Mouse (Mus musculus): Measurements from ENCODE around the gene Cxcl3.
"Not testable (repeated sequence)": the region's sequence is repeated elsewhere in the genome, so short reads cannot be mapped to it uniquely, and the experiment has no call there.

Cxcl3 gene

GRCm38 (mm10) chr5:90790074-90790502 lies 4.2 kb downstream of the Cxcl3 start:
- DNase-seq (ENCODE audit: low spot score) = peak; percentile 63

DNA sequence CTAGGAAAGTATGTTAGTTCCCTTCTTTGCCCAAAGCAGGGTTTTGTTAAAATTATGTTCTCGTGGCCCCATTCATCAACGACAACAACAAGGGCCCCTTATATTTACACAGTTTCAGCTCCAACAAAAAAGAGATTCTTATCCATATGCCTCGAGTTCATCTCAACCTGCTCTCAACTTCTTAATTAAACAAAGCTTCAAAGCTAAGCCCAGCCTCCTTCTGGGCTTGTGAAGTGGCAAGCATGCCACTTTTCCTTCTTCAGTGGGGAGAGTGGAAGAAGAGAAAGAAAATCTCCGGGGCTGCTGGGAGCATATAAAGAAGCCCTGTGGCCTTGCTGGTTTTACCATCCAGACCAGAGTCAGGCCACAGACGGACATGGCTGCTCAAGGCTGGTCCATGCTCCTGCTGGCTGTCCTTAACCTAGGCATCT lies 8.3 kb downstream of the Cxcl3 start, which contains the start of gene Cxcl15:
Gene Cxcl15, plus strand, starts transcription at position 340 of the 431 bp plus-strand sequence.
- peak; percentile 76 for DNase-seq (ENCODE audit: low spot score)

DNA sequence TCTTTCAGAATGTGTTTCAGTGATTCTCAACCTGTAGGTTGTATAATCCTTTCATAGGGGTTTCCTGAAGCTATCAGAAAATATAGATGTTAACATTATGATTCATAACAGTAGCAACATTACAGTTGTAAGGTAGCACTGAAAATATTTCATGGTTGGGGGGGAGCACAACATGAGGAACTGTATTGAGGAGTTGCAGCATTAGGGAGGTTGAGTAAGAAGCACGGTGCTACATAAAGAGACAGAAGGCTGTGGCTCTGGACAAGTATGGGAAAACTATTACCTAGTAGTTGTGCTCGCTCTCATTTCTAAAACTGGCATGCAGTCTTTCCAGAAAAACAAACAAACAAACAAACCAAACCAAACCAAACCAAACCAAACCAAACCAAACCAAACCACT lies 9.5 kb downstream of the Cxcl3 start:
- DNase-seq (ENCODE audit: low spot score) = not testable (repeated sequence)

GRCm38 (mm10) chr5:90804574-90804973 lies 18.7 kb downstream of the Cxcl3 start:
- no peak for DNase-seq (ENCODE audit: low spot score)

- DNase-seq (ENCODE audit: low spot score) = no peak
Measured at GRCm38 (mm10) chr5:90806050-90806449, 20.1 kb downstream of the Cxcl3 start.

GRCm38 (mm10) chr5:90807176-90807950 lies 21.5 kb downstream of the Cxcl3 start:
- no peak for DNase-seq (ENCODE audit: low spot score)

DNA sequence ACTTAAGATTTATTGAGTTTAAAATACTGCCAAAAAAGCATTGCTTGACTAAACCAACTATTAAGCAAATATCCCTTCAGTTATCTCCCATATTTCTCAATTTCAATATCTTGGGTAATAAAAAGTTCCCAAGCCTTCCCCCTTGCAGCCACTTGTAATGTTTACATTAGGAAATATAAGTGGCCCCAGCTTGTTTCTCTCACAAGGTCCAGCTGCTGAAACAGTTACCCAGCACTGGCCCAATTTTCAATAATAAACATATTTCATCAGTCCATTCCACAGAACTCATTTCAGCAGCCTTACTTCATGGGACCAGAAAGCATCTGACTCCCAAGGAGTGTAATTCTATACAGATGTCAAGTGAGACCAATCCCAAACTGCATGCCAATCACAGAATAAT lies 33.9 kb downstream of the Cxcl3 start:
- peak; percentile 65 for DNase-seq (ENCODE audit: low spot score)

- DNase-seq (ENCODE audit: low spot score) = peak; percentile 57
Measured at GRCm38 (mm10) chr5:90832145-90832767, 46.4 kb downstream of the Cxcl3 start.

- no peak for DNase-seq (ENCODE audit: low spot score)
Measured at GRCm38 (mm10) chr5:90832768-90833388, 47.0 kb downstream of the Cxcl3 start.

DNA sequence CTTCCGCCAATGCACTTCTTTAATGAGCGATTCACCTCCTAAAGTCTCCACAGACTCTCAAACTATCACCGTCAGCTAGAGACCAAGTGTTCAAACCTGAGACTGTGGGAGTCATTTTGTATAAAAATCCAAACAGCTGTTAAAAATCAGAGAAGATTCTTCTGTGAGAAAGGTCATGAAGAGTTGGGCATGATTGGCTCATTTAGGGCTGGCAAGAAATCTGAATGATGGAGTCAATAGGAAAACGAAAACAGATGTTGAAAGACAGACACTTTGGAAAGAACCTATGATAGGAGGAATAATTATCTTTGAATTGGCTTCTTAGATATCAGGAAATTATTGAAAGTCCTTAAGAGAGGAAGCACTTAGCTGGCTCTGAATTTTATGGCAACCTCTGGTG lies 48.5 kb downstream of the Cxcl3 start:
- no peak for DNase-seq (ENCODE audit: low spot score)

DNA sequence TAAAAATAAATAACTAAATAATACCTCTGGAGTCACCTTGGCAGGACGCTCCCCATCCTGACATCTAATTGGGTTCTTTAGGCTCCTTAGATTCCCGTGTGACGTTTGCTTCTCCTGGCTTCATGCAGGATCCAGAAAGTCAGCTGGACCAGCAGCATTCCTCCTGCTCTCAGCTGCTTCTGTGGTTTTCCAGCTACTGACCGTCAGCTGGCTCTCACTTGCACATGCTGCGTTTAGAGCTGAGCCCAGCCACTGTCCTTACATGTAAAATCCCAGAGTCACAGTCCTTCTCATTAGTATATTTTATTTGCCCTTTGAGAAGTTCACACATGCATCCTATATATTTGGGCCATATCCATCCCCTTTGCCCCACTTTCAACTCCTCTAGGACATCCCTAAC lies 52.7 kb downstream of the Cxcl3 start:
- no peak for DNase-seq (ENCODE audit: low spot score)

All from lung, postnatal 25 days (tissue).